Mouse (Mus musculus): ENCODE measurements around the gene Gm13290.
"Not testable (repeated sequence)": the region's sequence is repeated elsewhere in the genome, so short reads cannot be mapped to it uniquely, and the experiment has no call there.

Gene Gm13290

GRCm38 (mm10) chr4:88776622-88777021 is 3.0 kb downstream of the Gm13290 start, which contains the start of gene Gm13289:
TSS of gene Gm13289 (plus strand) at chr4:88776922.
- in situ Hi-C loops (cut with MboI; ENCODE audit: low pct_unique_long_range_greater_than_20kb in 1 of 2, low sequenced_read_pairs in 2 of 2, unreplicated experiment in 1 of 2), result not testable (repeated sequence)

DNA sequence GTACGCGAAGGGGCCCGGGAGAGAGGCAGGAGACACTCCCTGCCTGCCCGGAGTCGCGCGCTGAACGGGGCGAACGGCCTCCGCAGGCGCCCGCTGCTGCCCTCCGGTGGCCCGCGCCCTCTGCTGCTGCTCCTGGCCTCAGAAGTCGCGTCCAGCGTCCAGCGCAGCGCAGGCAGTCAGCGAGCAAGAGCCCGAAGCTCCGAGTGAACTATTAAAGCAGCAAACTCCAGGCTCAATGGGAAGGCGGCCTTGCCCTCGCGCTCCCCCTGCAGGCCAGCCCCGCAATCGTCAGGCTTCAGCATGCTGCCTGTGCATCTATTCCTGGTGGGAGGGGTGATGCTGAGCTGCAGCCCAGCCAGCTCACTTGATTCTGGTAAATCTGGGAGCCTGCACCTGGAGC is 5.9 kb downstream of the Gm13290 start, which contains the start of gene Gm13272:
Gene Gm13272, plus strand, starts transcription at position 301 of the 400 bp plus-strand sequence.
- in situ Hi-C loops (cut with MboI; ENCODE audit: low pct_unique_long_range_greater_than_20kb in 1 of 2, low sequenced_read_pairs in 2 of 2, unreplicated experiment in 1 of 2), result not testable (repeated sequence)

DNA sequence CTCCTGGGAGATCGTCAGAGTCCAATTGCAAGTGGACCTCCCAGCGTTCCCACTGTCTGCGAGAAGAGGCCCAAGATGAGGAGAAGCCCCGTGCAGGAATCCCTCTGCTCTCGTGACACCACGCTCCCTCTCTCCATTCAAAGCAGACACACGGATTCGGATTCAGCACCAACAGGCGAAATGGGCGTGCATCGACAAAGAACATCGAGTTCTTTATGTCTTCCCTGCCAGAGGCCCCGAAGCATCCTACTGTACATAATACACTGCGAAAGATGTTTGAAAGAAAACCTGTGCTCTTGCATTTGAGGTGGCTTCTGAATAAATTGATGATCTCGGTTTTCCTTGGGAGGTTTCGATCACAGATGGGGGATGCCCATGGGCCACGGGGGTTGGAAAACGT is 6.7 kb downstream of the Gm13290 start:
- in situ Hi-C loops (cut with MboI; ENCODE audit: low pct_unique_long_range_greater_than_20kb in 1 of 2, low sequenced_read_pairs in 2 of 2, unreplicated experiment in 1 of 2), result not testable (repeated sequence)

DNA sequence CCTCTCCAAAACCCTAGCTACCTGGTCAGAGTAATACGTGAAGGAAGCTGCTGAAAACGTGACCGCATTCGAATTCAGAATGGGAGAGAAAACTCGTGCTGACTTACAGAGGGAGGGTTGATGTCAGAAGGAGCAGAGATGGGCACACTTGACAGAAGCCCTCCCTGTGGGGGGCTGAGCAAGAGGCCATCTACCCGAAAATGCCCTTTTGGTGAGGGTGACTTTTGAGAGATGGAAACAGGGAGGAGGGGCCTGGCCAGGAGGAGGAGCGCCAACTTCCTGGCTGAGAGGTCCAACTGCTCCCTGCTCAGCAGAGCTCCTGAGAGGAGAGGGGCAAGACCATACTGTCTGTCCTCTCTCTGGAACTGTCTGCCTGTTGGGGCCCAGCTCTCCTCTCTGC is 8.2 kb downstream of the Gm13290 start, which contains the start of gene Ifnz:
Gene Ifnz, plus strand, starts transcription at position 301 of the 400 bp plus-strand sequence.
- in situ Hi-C loops (cut with MboI; ENCODE audit: low pct_unique_long_range_greater_than_20kb in 1 of 2, low sequenced_read_pairs in 2 of 2, unreplicated experiment in 1 of 2), result not testable (repeated sequence)

DNA sequence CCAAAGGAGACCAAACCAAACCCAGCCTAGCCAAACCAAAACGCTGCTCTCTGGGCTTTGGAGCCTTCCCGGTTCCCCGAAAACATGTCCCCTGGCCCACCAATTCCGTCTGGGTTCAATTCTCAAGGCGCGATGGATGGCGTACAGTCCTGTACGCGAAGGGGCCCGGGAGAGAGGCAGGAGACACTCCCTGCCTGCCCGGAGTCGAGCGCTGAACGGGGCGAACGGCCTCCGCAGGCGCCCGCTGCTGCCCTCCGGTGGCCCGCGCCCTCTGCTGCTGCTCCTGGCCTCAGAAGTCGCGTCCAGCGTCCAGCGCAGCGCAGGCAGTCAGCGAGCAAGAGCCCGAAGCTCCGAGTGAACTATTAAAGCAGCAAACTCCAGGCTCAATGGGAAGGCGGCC is 8.7 kb downstream of the Gm13290 start:
- in situ Hi-C loops (cut with MboI; ENCODE audit: low pct_unique_long_range_greater_than_20kb in 1 of 2, low sequenced_read_pairs in 2 of 2, unreplicated experiment in 1 of 2), result not testable (repeated sequence)

DNA sequence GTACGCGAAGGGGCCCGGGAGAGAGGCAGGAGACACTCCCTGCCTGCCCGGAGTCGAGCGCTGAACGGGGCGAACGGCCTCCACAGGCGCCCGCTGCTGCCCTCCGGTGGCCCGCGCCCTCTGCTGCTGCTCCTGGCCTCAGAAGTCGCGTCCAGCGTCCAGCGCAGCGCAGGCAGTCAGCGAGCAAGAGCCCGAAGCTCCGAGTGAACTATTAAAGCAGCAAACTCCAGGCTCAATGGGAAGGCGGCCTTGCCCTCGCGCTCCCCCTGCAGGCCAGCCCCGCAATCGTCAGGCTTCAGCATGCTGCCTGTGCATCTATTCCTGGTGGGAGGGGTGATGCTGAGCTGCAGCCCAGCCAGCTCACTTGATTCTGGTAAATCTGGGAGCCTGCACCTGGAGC is 11.8 kb downstream of the Gm13290 start, which contains the start of gene Gm13276:
Gene Gm13276, plus strand, starts transcription at position 301 of the 400 bp plus-strand sequence.
- in situ Hi-C loops (cut with MboI; ENCODE audit: low pct_unique_long_range_greater_than_20kb in 1 of 2, low sequenced_read_pairs in 2 of 2, unreplicated experiment in 1 of 2), result not testable (repeated sequence)

DNA sequence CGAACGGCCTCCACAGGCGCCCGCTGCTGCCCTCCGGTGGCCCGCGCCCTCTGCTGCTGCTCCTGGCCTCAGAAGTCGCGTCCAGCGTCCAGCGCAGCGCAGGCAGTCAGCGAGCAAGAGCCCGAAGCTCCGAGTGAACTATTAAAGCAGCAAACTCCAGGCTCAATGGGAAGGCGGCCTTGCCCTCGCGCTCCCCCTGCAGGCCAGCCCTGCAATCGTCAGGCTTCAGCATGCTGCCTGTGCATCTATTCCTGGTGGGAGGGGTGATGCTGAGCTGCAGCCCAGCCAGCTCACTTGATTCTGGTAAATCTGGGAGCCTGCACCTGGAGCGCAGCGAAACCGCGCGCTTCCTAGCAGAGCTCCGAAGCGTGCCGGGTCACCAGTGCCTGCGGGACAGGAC is 14.8 kb downstream of the Gm13290 start, which contains the start of gene Gm13277:
Gene Gm13277, plus strand, starts transcription at position 231 of the 400 bp plus-strand sequence.
- in situ Hi-C loops (cut with MboI; ENCODE audit: low pct_unique_long_range_greater_than_20kb in 1 of 2, low sequenced_read_pairs in 2 of 2, unreplicated experiment in 1 of 2), result not testable (repeated sequence)

GRCm38 (mm10) chr4:88791250-88791649 is 17.6 kb downstream of the Gm13290 start, which contains the start of gene Gm13278:
TSS of gene Gm13278 (plus strand) at chr4:88791550.
- in situ Hi-C loops (cut with MboI; ENCODE audit: low pct_unique_long_range_greater_than_20kb in 1 of 2, low sequenced_read_pairs in 2 of 2, unreplicated experiment in 1 of 2), result not testable (repeated sequence)

GRCm38 (mm10) chr4:88793936-88794675 is 20.5 kb downstream of the Gm13290 start, which contains the start of gene Gm13275:
TSS of gene Gm13275 (plus strand) at chr4:88794487.
- in situ Hi-C loops (cut with MboI; ENCODE audit: low pct_unique_long_range_greater_than_20kb in 1 of 2, low sequenced_read_pairs in 2 of 2, unreplicated experiment in 1 of 2), result not testable (repeated sequence)

DNA sequence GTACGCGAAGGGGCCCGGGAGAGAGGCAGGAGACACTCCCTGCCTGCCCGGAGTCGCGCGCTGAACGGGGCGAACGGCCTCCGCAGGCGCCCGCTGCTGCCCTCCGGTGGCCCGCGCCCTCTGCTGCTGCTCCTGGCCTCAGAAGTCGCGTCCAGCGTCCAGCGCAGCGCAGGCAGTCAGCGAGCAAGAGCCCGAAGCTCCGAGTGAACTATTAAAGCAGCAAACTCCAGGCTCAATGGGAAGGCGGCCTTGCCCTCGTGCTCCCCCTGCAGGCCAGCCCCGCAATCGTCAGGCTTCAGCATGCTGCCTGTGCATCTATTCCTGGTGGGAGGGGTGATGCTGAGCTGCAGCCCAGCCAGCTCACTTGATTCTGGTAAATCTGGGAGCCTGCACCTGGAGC is 23.5 kb downstream of the Gm13290 start, which contains the start of gene Gm13279:
Gene Gm13279, plus strand, starts transcription at position 301 of the 400 bp plus-strand sequence.
- in situ Hi-C loops (cut with MboI; ENCODE audit: low pct_unique_long_range_greater_than_20kb in 1 of 2, low sequenced_read_pairs in 2 of 2, unreplicated experiment in 1 of 2), result not testable (repeated sequence)

DNA sequence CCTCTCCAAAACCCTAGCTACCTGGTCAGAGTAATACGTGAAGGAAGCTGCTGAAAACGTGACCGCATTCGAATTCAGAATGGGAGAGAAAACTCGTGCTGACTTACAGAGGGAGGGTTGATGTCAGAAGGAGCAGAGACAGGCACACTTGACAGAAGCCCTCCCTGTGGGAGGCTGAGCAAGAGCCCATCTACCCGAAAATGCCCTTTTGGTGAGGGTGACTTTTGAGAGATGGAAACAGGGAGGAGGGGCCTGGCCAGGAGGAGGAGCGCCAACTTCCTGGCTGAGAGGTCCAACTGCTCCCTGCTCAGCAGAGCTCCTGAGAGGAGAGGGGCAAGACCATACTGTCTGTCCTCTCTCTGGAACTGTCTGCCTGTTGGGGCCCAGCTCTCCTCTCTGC is 25.7 kb downstream of the Gm13290 start, which contains the start of gene Gm13285:
Gene Gm13285, plus strand, starts transcription at position 301 of the 400 bp plus-strand sequence.
- in situ Hi-C loops (cut with MboI; ENCODE audit: low pct_unique_long_range_greater_than_20kb in 1 of 2, low sequenced_read_pairs in 2 of 2, unreplicated experiment in 1 of 2), result not testable (repeated sequence)

DNA sequence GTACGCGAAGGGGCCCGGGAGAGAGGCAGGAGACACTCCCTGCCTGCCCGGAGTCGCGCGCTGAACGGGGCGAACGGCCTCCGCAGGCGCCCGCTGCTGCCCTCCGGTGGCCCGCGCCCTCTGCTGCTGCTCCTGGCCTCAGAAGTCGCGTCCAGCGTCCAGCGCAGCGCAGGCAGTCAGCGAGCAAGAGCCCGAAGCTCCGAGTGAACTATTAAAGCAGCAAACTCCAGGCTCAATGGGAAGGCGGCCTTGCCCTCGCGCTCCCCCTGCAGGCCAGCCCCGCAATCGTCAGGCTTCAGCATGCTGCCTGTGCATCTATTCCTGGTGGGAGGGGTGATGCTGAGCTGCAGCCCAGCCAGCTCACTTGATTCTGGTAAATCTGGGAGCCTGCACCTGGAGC is 29.3 kb downstream of the Gm13290 start, which contains the start of gene Gm13287:
Gene Gm13287, plus strand, starts transcription at position 301 of the 400 bp plus-strand sequence.
- in situ Hi-C loops (cut with MboI; ENCODE audit: low pct_unique_long_range_greater_than_20kb in 1 of 2, low sequenced_read_pairs in 2 of 2, unreplicated experiment in 1 of 2), result not testable (repeated sequence)

DNA sequence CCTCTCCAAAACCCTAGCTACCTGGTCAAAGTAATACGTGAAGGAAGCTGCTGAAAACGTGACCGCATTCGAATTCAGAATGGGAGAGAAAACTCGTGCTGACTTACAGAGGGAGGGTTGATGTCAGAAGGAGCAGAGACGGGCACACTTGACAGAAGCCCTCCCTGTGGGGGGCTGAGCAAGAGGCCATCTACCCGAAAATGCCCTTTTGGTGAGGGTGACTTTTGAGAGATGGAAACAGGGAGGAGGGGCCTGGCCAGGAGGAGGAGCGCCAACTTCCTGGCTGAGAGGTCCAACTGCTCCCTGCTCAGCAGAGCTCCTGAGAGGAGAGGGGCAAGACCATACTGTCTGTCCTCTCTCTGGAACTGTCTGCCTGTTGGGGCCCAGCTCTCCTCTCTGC is 31.6 kb downstream of the Gm13290 start, which contains the start of gene Gm13288:
Gene Gm13288, plus strand, starts transcription at position 301 of the 400 bp plus-strand sequence.
- in situ Hi-C loops (cut with MboI; ENCODE audit: low pct_unique_long_range_greater_than_20kb in 1 of 2, low sequenced_read_pairs in 2 of 2, unreplicated experiment in 1 of 2), result not testable (repeated sequence)

DNA sequence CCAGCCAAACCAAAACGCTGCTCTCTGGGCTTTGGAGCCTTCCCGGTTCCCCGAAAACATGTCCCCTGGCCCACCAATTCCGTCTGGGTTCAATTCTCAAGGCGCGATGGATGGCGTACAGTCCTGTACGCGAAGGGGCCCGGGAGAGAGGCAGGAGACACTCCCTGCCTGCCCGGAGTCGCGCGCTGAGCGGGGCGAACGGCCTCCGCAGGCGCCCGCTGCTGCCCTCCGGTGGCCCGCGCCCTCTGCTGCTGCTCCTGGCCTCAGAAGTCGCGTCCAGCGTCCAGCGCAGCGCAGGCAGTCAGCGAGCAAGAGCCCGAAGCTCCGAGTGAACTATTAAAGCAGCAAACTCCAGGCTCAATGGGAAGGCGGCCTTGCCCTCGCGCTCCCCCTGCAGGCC is 32.1 kb downstream of the Gm13290 start:
- in situ Hi-C loops (cut with MboI; ENCODE audit: low pct_unique_long_range_greater_than_20kb in 1 of 2, low sequenced_read_pairs in 2 of 2, unreplicated experiment in 1 of 2), result not testable (repeated sequence)

DNA sequence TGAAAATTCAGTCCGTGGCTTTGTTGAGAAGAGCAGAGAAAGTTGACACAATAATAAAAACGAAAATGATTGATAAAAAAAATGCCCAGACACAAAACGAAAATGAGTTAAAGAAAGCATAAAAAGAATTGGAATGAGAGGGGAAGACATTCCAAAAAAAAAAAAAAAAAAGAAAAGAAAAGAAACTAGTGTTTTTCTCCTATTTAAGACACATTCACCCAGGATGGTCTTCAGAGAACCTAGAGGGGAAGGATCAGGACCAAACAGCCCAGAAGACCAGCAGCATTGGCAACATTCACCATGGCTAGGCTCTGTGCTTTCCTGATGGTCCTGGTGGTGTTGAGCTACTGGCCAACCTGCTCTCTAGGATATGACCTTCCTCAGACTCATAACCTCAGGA is 42.3 kb downstream of the Gm13290 start, which contains the start of gene Ifna7:
Gene Ifna7, plus strand, starts transcription at position 301 of the 400 bp plus-strand sequence.
- in situ Hi-C loops (cut with MboI; ENCODE audit: low pct_unique_long_range_greater_than_20kb in 1 of 2, low sequenced_read_pairs in 2 of 2, unreplicated experiment in 1 of 2), result loop anchor here in 1 of 2 experiments (10.0 kb wide), 1 partner anchor 131 kb away; the partner anchor contains the start of gene Ifna2

DNA sequence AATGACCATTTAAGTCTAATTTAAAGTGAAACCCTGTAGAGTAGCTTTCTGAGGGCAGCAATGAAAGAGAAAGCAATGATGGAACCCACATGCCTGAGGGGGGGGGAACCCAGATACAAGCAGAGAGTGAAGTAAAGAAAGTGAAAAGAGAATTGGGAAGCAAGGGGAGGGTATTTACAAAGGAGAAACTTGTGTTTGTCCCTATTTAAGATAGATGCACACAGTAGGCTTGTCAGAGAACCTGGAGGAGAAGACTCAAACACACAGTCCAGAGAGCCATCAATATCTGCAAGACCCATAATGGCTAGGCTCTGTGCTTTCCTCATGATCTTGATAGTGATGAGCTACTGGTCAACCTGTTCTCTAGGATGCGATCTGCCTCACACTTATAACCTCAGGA is 46.0 kb downstream of the Gm13290 start, which contains the start of gene Ifna11:
Gene Ifna11, plus strand, starts transcription at position 301 of the 400 bp plus-strand sequence.
- in situ Hi-C loops (cut with MboI; ENCODE audit: low pct_unique_long_range_greater_than_20kb in 1 of 2, low sequenced_read_pairs in 2 of 2, unreplicated experiment in 1 of 2), result loop anchor here in 1 of 2 experiments (10.0 kb wide), 1 partner anchor 135 kb away; the partner anchor contains the start of gene Ifna2

- in situ Hi-C loops (cut with MboI; ENCODE audit: low pct_unique_long_range_greater_than_20kb in 1 of 2, low sequenced_read_pairs in 2 of 2, unreplicated experiment in 1 of 2), result no loop called here
Measured at GRCm38 (mm10) chr4:88822995-88823394, 49.4 kb downstream of the Gm13290 start.
